Comparison of ENCODE assay signal across 21 mouse cellular contexts in the genomic region with DNA sequence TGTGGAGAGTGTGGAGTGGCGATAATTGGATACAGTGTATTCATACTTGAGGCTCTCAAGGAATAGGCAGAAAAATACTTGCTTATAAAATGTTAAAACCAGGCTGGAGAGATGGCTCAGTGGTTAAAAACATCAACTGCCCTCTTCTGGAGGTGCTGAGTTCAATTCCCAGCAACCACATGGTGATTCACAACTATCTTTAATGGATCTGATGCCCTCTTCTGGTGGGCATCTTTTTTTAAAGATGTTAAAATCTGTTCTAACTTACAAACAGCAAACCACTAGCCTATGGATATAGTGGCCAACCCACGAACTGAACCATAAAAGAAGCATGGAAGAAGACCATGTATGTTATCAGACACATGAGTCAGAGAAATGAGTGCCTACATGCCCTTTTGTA. TPM values are rescaled to one million over a fixed set of nuclear protein-coding genes. Genes with fewer than 3 reads are reported as not detected.
DNase-seq lines count a peak whose midpoint lies in the region; ATAC-seq and TF ChIP-seq lines count a peak whose summit lies in the region.
"Had no signal": no experiment of that assay in that cellular context is flagged by ENCODE, and none has a peak within 500 bp of the region (broad histone marks: within the 10 kb centered on the region; RNA-seq: fewer than 3 reads in every experiment).

No protein-coding gene starts in this region.

- dilution Hi-C loops in CH12.LX (cut with MboI; ENCODE audit: extremely low pct_ligation_motif_present, extremely low pct_unique_long_range_greater_than_20kb, low sequenced_read_pairs), result no loop called here

- no peaks in the 10 kb centered on the region for H3K79me2 ChIP-seq in CH12.LX (replicated peaks; ENCODE audit: control insufficient read depth, extremely low read depth, insufficient read depth, poor library complexity, severe bottlenecking)

- 92% methylated on average over 2 of the region's 2 CpGs for WGBS in kidney, postnatal 0 days
- whole genome bisulfite sequencing in midbrain, embryonic 10.5 days, result 89% methylated on average over 2 of the region's 2 CpGs

- no peak overlapping the region for H3K9ac ChIP-seq in kidney, postnatal 0 days (ENCODE audit: low read depth, low read length)
- no peak overlapping the region for H3K9ac ChIP-seq in CH12.LX (ENCODE audit: insufficient read depth, low read depth)
- H3K9ac ChIP-seq: embryonic facial prominence, embryonic 13.5 days; embryonic facial prominence, embryonic 15.5 days; forebrain, embryonic 12.5 days had no signal

- H3K9me3 ChIP-seq in kidney, postnatal 0 days (replicated peaks; ENCODE audit: low read length), result no peaks in the 10 kb centered on the region
- peaks cover 6% of the 10 kb centered on the region for H3K9me3 ChIP-seq in CH12.LX (replicated peaks; ENCODE audit: low read length)
- no peaks in the 10 kb centered on the region for H3K9me3 ChIP-seq in midbrain, embryonic 10.5 days (replicated peaks)
- H3K9me3 ChIP-seq: embryonic facial prominence, embryonic 13.5 days; embryonic facial prominence, embryonic 15.5 days; forebrain, embryonic 10.5 days; forebrain, embryonic 12.5 days had no signal

- no peak for TF ChIP-seq EP300 in CH12.LX (IDR thresholded peaks at IDR 0.05; ENCODE audit: low read length)

- H3K4me1 ChIP-seq in kidney, postnatal 0 days (replicated peaks; ENCODE audit: insufficient read depth, low read length), result no peaks in the 10 kb centered on the region
- peaks cover 5 to 33% of the 10 kb centered on the region in 2 experiments for H3K4me1 ChIP-seq in CH12.LX (ENCODE audit: control insufficient read depth in 1 of 2, insufficient read depth in 2 of 2)
- peaks cover 14% of the 10 kb centered on the region for H3K4me1 ChIP-seq in midbrain, embryonic 10.5 days
- H3K4me1 ChIP-seq: embryonic facial prominence, embryonic 13.5 days; embryonic facial prominence, embryonic 15.5 days had no signal

- no peak overlapping the region for H3K4me2 ChIP-seq in kidney, postnatal 0 days (ENCODE audit: low read length)
- no peak overlapping the region for H3K4me2 ChIP-seq in CH12.LX (ENCODE audit: insufficient read depth, low read depth, poor library complexity, severe bottlenecking)
- H3K4me2 ChIP-seq: embryonic facial prominence, embryonic 13.5 days; embryonic facial prominence, embryonic 15.5 days; forebrain, embryonic 12.5 days had no signal

- no peak overlapping the region for H3K27ac ChIP-seq in kidney, postnatal 0 days
- no peak overlapping the region for H3K27ac ChIP-seq in CH12.LX (ENCODE audit: insufficient read depth, low read depth)
- no peak overlapping the region for H3K27ac ChIP-seq in midbrain, embryonic 10.5 days (replicated peaks)
- H3K27ac ChIP-seq: embryonic facial prominence, embryonic 13.5 days; embryonic facial prominence, embryonic 15.5 days; forebrain, embryonic 10.5 days; forebrain, embryonic 12.5 days had no signal

- no peak for ATAC-seq in kidney, postnatal 0 days (replicated peaks; ENCODE audit: low FRiP score, low read depth)
- ATAC-seq in granulocyte monocyte progenitor cell, adult 5-6 weeks (replicated peaks; ENCODE audit: poor library complexity, severe bottlenecking), result no peak
- ATAC-seq: forebrain, embryonic 14.5 days; forebrain, embryonic 16.5 days had no signal

- TF ChIP-seq RAD21 in CH12.LX (IDR thresholded peaks at IDR 0.05; ENCODE audit: low read depth, low read length), result peak; percentile 53

- no peak for DNase-seq in kidney, postnatal 0 days (ENCODE audit: low spot score)
- DNase-seq in kidney, postnatal 4 days, result no peak
- no peak for DNase-seq in CH12.LX (ENCODE audit: extremely low read depth)
- peak; percentile 11 for DNase-seq in splenic B cell, adult 2 months (ENCODE audit: low read depth, low spot score)
- DNase-seq in cerebellum, adult 8-10 months, result no peak
- DNase-seq in midbrain, embryonic 10.5 days (ENCODE audit: low spot score), result no peak
- DNase-seq: adrenal gland, adult 2 months; adrenal gland, postnatal 10 days; adrenal gland, postnatal 25 days; cerebellum, adult 11 months; cerebellum, postnatal 10 days; cerebellum, postnatal 36 days had no signal

- in situ Hi-C loops in CH12.LX (cut with MboI; ENCODE audit: low pct_ligation_motif_present, low pct_unique_long_range_greater_than_20kb, low sequenced_read_pairs), result loop anchor here (25.0 kb wide), 1 partner anchor 1257 kb away; a partner anchor contains a TSS

- no peak overlapping the region for H3K4me3 ChIP-seq in kidney, postnatal 0 days (replicated peaks; ENCODE audit: low read depth, low read length)
- no peak overlapping the region for H3K4me3 ChIP-seq in CH12.LX (replicated peaks in 1 of 3; ENCODE audit: low read depth in 2 of 3, low read length in 2 of 3, poor library complexity in 1 of 3)
- H3K4me3 ChIP-seq in midbrain, embryonic 10.5 days, result no peak overlapping the region
- H3K4me3 ChIP-seq: embryonic facial prominence, embryonic 13.5 days; embryonic facial prominence, embryonic 15.5 days; erythroblast, embryonic 14.5 days; forebrain, embryonic 10.5 days; forebrain, embryonic 12.5 days had no signal

- H3K36me3 ChIP-seq in kidney, postnatal 0 days (ENCODE audit: insufficient read depth, low read length), result no peaks in the 10 kb centered on the region
- no peaks in the 10 kb centered on the region for H3K36me3 ChIP-seq in CH12.LX (replicated peaks in 1 of 2; ENCODE audit: control insufficient read depth in 1 of 2, insufficient read depth in 1 of 2, low read length in 1 of 2)
- H3K36me3 ChIP-seq in splenic B cell, adult 2 months (ENCODE audit: control insufficient read depth, insufficient read depth, low read length, poor library complexity, severe bottlenecking), result no peaks in the 10 kb centered on the region
- H3K36me3 ChIP-seq in midbrain, embryonic 10.5 days, result no peaks in the 10 kb centered on the region
- H3K36me3 ChIP-seq: embryonic facial prominence, embryonic 13.5 days; embryonic facial prominence, embryonic 15.5 days; forebrain, embryonic 10.5 days; forebrain, embryonic 12.5 days had no signal

- TF ChIP-seq CTCF in kidney, postnatal 0 days (IDR thresholded peaks at IDR 0.05; ENCODE audit: low read depth), result peak; percentile 10; the same call in 1 of the 2 replicates
- peak in 1 of 2 experiments; percentile 66; a peak in 2 of 4 replicates for TF ChIP-seq CTCF in CH12.LX (conservative IDR thresholded peaks at IDR 0.05 in 1 of 2, IDR thresholded peaks at IDR 0.05 in 1 of 2; ENCODE audit: low read depth in 2 of 2, low read length in 2 of 2)

- H3K27me3 ChIP-seq in kidney, postnatal 0 days (ENCODE audit: insufficient read depth, low read length), result no peaks in the 10 kb centered on the region
- H3K27me3 ChIP-seq in CH12.LX (replicated peaks), result no peaks in the 10 kb centered on the region
- no peaks in the 10 kb centered on the region for H3K27me3 ChIP-seq in splenic B cell, adult 2 months (ENCODE audit: control insufficient read depth, insufficient read depth, low read length, poor library complexity, severe bottlenecking)
- H3K27me3 ChIP-seq in midbrain, embryonic 10.5 days (ENCODE audit: low read depth, poor library complexity, severe bottlenecking), result no peaks in the 10 kb centered on the region
- H3K27me3 ChIP-seq: embryonic facial prominence, embryonic 13.5 days; embryonic facial prominence, embryonic 15.5 days; forebrain, embryonic 12.5 days had no signal

- no peak for TF ChIP-seq POLR2A in CH12.LX (IDR thresholded peaks at IDR 0.05; ENCODE audit: low read depth, low read length)

TF ChIP-seq in CH12.LX, 34 proteins besides CTCF, POLR2A, EP300 and RAD21:
- no peak for TF ChIP-seq ZKSCAN1 (IDR thresholded peaks at IDR 0.05; ENCODE audit: borderline replicate concordance, low read depth, low read length)
- TF ChIP-seq NRF1 (IDR thresholded peaks at IDR 0.05; ENCODE audit: low read depth, low read length), result no peak
- no peak for TF ChIP-seq ETS1 (conservative IDR thresholded peaks at IDR 0.05; ENCODE audit: low read depth, low read length)
- TF ChIP-seq PAX5 (IDR thresholded peaks at IDR 0.05; ENCODE audit: low read length), result no peak
- TF ChIP-seq ZC3H11A (IDR thresholded peaks at IDR 0.05; ENCODE audit: low read depth, low read length), result peak; percentile 27; the same call in 1 of the 2 replicates
- TF ChIP-seq ZMIZ1 (IDR thresholded peaks at IDR 0.05; ENCODE audit: low read depth, low read length), result no peak
- TF ChIP-seq MYC (IDR thresholded peaks at IDR 0.05; ENCODE audit: low read depth, low read length), result peak; percentile 69; the same call in 1 of the 2 replicates
- no peak for TF ChIP-seq USF1 (IDR thresholded peaks at IDR 0.05; ENCODE audit: low read depth, low read length)
- TF ChIP-seq IRF4 (IDR thresholded peaks at IDR 0.05; ENCODE audit: low read depth, low read length), result no peak
- no peak for TF ChIP-seq KAT2A (IDR thresholded peaks at IDR 0.05; ENCODE audit: insufficient replicate concordance, low read length)
- TF ChIP-seq ZNF384 (IDR thresholded peaks at IDR 0.05; ENCODE audit: low read depth, low read length), result no peak
- peak; percentile 62 for TF ChIP-seq SMC3 (IDR thresholded peaks at IDR 0.05; ENCODE audit: low read depth, low read length)
- no peak for TF ChIP-seq ELF1 (IDR thresholded peaks at IDR 0.05; ENCODE audit: low read depth, low read length)
- no peak for TF ChIP-seq MXI1 (IDR thresholded peaks at IDR 0.05; ENCODE audit: low read depth, low read length)

RNA-seq across cellular contexts. Expression of a gene that starts 16.8 kb away (rescaled TPM):
- 2.3 and 2.6 TPM in 2 replicates for polyA plus RNA-seq in kidney, postnatal 0 days (2015; fragmentation: Nextera tagmentation; extraction: Ambion mirVana)
- total RNA-seq in CH12.LX (2012; rRNA removed) (1.7 and 3.0 TPM in 2 replicates), CH12.LX (2014; rRNA removed) (6.8 and 9.1 TPM in 2 replicates)
- polyA plus RNA-seq in CH12.LX (2012; ENCODE audit: insufficient read length, low read depth), result 4.1 and 5.0 TPM in 2 replicates
- total RNA-seq in granulocyte monocyte progenitor cell, adult 5-6 weeks (2014; fragmentation: Nextera tagmentation), result 2.6 and 6.9 TPM in 2 replicates
- total RNA-seq in granulocyte monocyte progenitor cell, adult 5-6 weeks (2017), result 2.1 and 3.4 TPM in 2 replicates
- 0.48 and 0.92 TPM in 2 replicates for polyA plus RNA-seq in midbrain, embryonic 10.5 days (2016; fragmentation: Nextera tagmentation; extraction: Ambion mirVana)
- total RNA-seq: MEL had no signal
